Mouse (Mus musculus) embryonic facial prominence, embryonic 14.5 days (tissue): ENCODE results near the gene Dpp8. TPM values are rescaled to one million over a fixed set of nuclear protein-coding genes. Genes with fewer than 3 reads are reported as not detected.

Source experiments
- ATAC-seq: fragments of 200-750 bp; cut with Nextera tagmentation; 2 replicates; pipeline ENCODE4 v1.8.0; 2017; ENCODE audit warnings: low read depth, moderate number of reproducible peaks, moderate TSS enrichment
- DNase-seq: peaks from one replicate; pipeline ENCODE4 v3.0.0-alpha.2; 2015; ENCODE audit warnings: low spot score
- H3K27ac ChIP-seq: fragments of 300-500 bp; sonication (generic); replicated peaks from 2 replicates; pipeline ENCODE4 v1.5.1; 2014; ENCODE audit warnings: low read depth, mild to moderate bottlenecking, low read length, moderate library complexity
- H3K27me3 ChIP-seq: fragments of 300-500 bp; sonication (generic); replicated peaks from 2 replicates; pipeline ENCODE4 v1.6.1; 2014; ENCODE audit warnings: low read length; ENCODE audit not compliant: control insufficient read depth, insufficient read depth
- H3K36me3 ChIP-seq: fragments of 300-500 bp; sonication (generic); 2 replicates; pipeline ENCODE4 v1.6.1; 2014; ENCODE audit warnings: low read length, mixed read lengths; ENCODE audit not compliant: control insufficient read depth, insufficient read depth
- H3K4me1 ChIP-seq: fragments of 300-500 bp; sonication (generic); 2 replicates; pipeline ENCODE4 v1.6.1; 2014; ENCODE audit warnings: antibody characterized with exemption, low read length; ENCODE audit not compliant: control insufficient read depth, insufficient read depth
- H3K4me2 ChIP-seq: fragments of 300-500 bp; sonication (generic); 2 replicates; pipeline ENCODE4 v1.6.1; 2014; ENCODE audit warnings: low read depth, mild to moderate bottlenecking, low read length, moderate library complexity, mixed read lengths
- H3K4me3 ChIP-seq: fragments of 300-500 bp; sonication (generic); 2 replicates; pipeline ENCODE4 v1.5.1; 2014; ENCODE audit warnings: low read depth, mild to moderate bottlenecking, low read length
- H3K9ac ChIP-seq: fragments of 300-500 bp; sonication (generic); 2 replicates; pipeline ENCODE4 v1.6.1; 2014; ENCODE audit warnings: low read depth, mild to moderate bottlenecking, low read length, moderate library complexity, mixed read lengths
- H3K9me3 ChIP-seq: fragments of 300-500 bp; sonication (generic); 2 replicates; pipeline ENCODE4 v1.6.1; 2016; ENCODE audit warnings: low read length; ENCODE audit not compliant: control insufficient read depth
- WGBS: fragments of 180-500 bp; shearing (Covaris S2); extraction: QIAGEN DNeasy Blood & Tissue Kit; methylation state at CpG from one replicate; pipeline ENCODE4 v1.1.7; 2014; 5-methylcytosine and 5-hydroxymethylcytosine counted together
- polyA plus RNA-seq: library from polyadenylated mRNA; unstranded; fragments of >200 nt; fragmentation: Nextera tagmentation; extraction: Ambion mirVana; gene quantifications from 2 replicates; pipeline ENCODE4 v1.2.1, GENCODE M21; 2014

The Dpp8 gene
- polyA plus RNA-seq, 1 experiment from 2014 or later: 31.7 TPM

GRCm38 (mm10) chr9:65107893-65108292 is 75.7 kb downstream of the Dpp8 start:
- Histone ChIP-seq H3K4me2 (no peak overlapping the region), H3K9ac (no peak overlapping the region), H3K4me1 (peaks cover 30% of the 10 kb centered on the region), H3K36me3 (no peaks in the 10 kb centered on the region), H3K9me3 (no peaks in the 10 kb centered on the region), H3K4me3 (no peak overlapping the region), H3K27ac (no peak overlapping the region), H3K27me3 (no peaks in the 10 kb centered on the region)
- WGBS: 93% methylated on average over 1 of the region's 1 CpGs
- ATAC-seq (no peak), DNase-seq (no peak)

GRCm38 (mm10) chr9:65109132-65110072 is 77.2 kb downstream of the Dpp8 start:
- H3K36me3 ChIP-seq: peaks cover 9% of the 10 kb centered on the region
- WGBS: 12% methylated on average over 24 of the region's 24 CpGs
- peak overlapping the region; percentile 55 for H3K9ac ChIP-seq
- H3K27ac ChIP-seq: peak overlapping the region; percentile 89
- ATAC-seq (peak; percentile 89), DNase-seq (peak; percentile 91)
- H3K4me2 ChIP-seq: peak overlapping the region; percentile 51
- H3K9me3 ChIP-seq: no peaks in the 10 kb centered on the region
- no peaks in the 10 kb centered on the region for H3K27me3 ChIP-seq
- peaks cover 21% of the 10 kb centered on the region for H3K4me1 ChIP-seq
- peak overlapping the region; percentile 23 for H3K4me3 ChIP-seq

- no peak for ATAC-seq
These were observed 79.5 kb downstream of the Dpp8 start for GRCm38 (mm10) chr9:65111698-65112097.

GRCm38 (mm10) chr9:65113694-65114093 is 81.5 kb downstream of the Dpp8 start:
- no peak for DNase-seq
- H3K27ac ChIP-seq: no peak overlapping the region
- no peak for ATAC-seq
- no peaks in the 10 kb centered on the region for H3K27me3 ChIP-seq
- H3K4me1 ChIP-seq: peaks cover 16% of the 10 kb centered on the region
- H3K36me3 ChIP-seq: peaks cover 43% of the 10 kb centered on the region
- H3K9me3 ChIP-seq: no peaks in the 10 kb centered on the region
- H3K9ac ChIP-seq: no peak overlapping the region
- no peak overlapping the region for H3K4me3 ChIP-seq
- H3K4me2 ChIP-seq: no peak overlapping the region
- 75% methylated on average over 2 of the region's 2 CpGs for WGBS

More at GRCm38 (mm10) chr9:65111698-65112097, 79.5 kb downstream of the Dpp8 start:
- no peaks in the 10 kb centered on the region for H3K27me3 ChIP-seq
- H3K9me3 ChIP-seq: no peaks in the 10 kb centered on the region
- no peak overlapping the region for H3K4me3 ChIP-seq
- H3K4me2 ChIP-seq: no peak overlapping the region
- H3K36me3 ChIP-seq: peaks cover 23% of the 10 kb centered on the region
- no peak for DNase-seq
- 87% methylated on average over 5 of the region's 5 CpGs for WGBS
- peaks cover 16% of the 10 kb centered on the region for H3K4me1 ChIP-seq
- no peak overlapping the region for H3K27ac ChIP-seq
- no peak overlapping the region for H3K9ac ChIP-seq

- H3K9ac ChIP-seq: no peak overlapping the region
- ATAC-seq (no peak), DNase-seq (peak; percentile 35)
- no peaks in the 10 kb centered on the region for H3K4me1 ChIP-seq
- H3K4me2 ChIP-seq: no peak overlapping the region
- H3K9me3 ChIP-seq: no peaks in the 10 kb centered on the region
- peaks cover 54% of the 10 kb centered on the region for H3K36me3 ChIP-seq
- 63% methylated on average over 2 of the region's 2 CpGs for WGBS
- H3K27me3 ChIP-seq: no peaks in the 10 kb centered on the region
- no peak overlapping the region for H3K4me3 ChIP-seq
- H3K27ac ChIP-seq: no peak overlapping the region
These were observed 83.7 kb downstream of the Dpp8 start for GRCm38 (mm10) chr9:65115891-65116290.

GRCm38 (mm10) chr9:65117516-65117915 is 85.3 kb downstream of the Dpp8 start:
- no peak overlapping the region for H3K4me3 ChIP-seq
- no peaks in the 10 kb centered on the region for H3K9me3 ChIP-seq
- H3K36me3 ChIP-seq: peaks cover 54% of the 10 kb centered on the region
- H3K27me3 ChIP-seq: no peaks in the 10 kb centered on the region
- no peak overlapping the region for H3K4me2 ChIP-seq
- DNase-seq: no peak
- 72% methylated on average over 2 of the region's 2 CpGs for WGBS
- H3K9ac ChIP-seq: no peak overlapping the region
- no peak overlapping the region for H3K27ac ChIP-seq
- H3K4me1 ChIP-seq: 0 out of 2 replicates have a peak, but pooled peaks cover 2% of the 10 kb centered on the region
- ATAC-seq: no peak

GRCm38 (mm10) chr9:65120935-65121334 is 88.7 kb downstream of the Dpp8 start:
- Histone ChIP-seq H3K27me3 (no peaks in the 10 kb centered on the region; the same call in 1 of the 2 replicates), H3K4me2 (no peak overlapping the region), H3K4me3 (no peak overlapping the region), H3K9ac (no peak overlapping the region), H3K36me3 (peaks cover 60% of the 10 kb centered on the region), H3K4me1 (0 out of 2 replicates have a peak, but pooled peaks cover 4% of the 10 kb centered on the region), H3K27ac (no peak overlapping the region), H3K9me3 (no peaks in the 10 kb centered on the region)
- ATAC-seq (peak; percentile 64; the same call in 1 of the 2 replicates), DNase-seq (peak; percentile 83)
- 17% methylated on average over 3 of the region's 3 CpGs for WGBS

GRCm38 (mm10) chr9:65122545-65122944 is 90.3 kb downstream of the Dpp8 start:
- Histone ChIP-seq H3K27me3 (no peaks in the 10 kb centered on the region; the same call in 1 of the 2 replicates), H3K4me2 (peak overlapping the region; percentile 26; the same call in 1 of the 2 replicates), H3K4me3 (no peak overlapping the region), H3K9ac (0 out of 2 replicates have a peak overlapping the region, but pooled peaks have one; percentile 22), H3K36me3 (peaks cover 60% of the 10 kb centered on the region), H3K4me1 (0 out of 2 replicates have a peak, but pooled peaks cover 4% of the 10 kb centered on the region), H3K9me3 (no peaks in the 10 kb centered on the region), H3K27ac (no peak overlapping the region)
- WGBS: 21% methylated on average over 17 of the region's 18 CpGs
- DNase-seq (no peak), ATAC-seq (no peak)
